Mouse (Mus musculus): ENCODE measurements around the gene AI481877. TPM values are rescaled to one million over a fixed set of nuclear protein-coding genes. Genes with fewer than 3 reads are reported as not detected.
A peak's percentile ranks its signal among the peaks of the same experiment; 100 is the strongest.

The AI481877 gene
- polyA plus RNA-seq, 1 experiment from 2014 or later: not detected

GRCm38 (mm10) chr4:59108721-59109120 lies 30.1 kb downstream of the AI481877 start:
- no peak overlapping the region for H3K4me2 ChIP-seq
- ATAC-seq (replicated peaks; ENCODE audit: low FRiP score): no peak
- H3K9ac ChIP-seq: no peak overlapping the region
- no peak overlapping the region for H3K27ac ChIP-seq
- no peaks in the 10 kb centered on the region for H3K9me3 ChIP-seq (replicated peaks)
- H3K27me3 ChIP-seq: no peaks in the 10 kb centered on the region
- no peak overlapping the region for H3K4me3 ChIP-seq (replicated peaks)
- no peaks in the 10 kb centered on the region for H3K36me3 ChIP-seq
- H3K4me1 ChIP-seq: no peaks in the 10 kb centered on the region
- WGBS: 86% methylated on average over 4 of the region's 4 CpGs

- H3K9me3 ChIP-seq (replicated peaks): no peaks in the 10 kb centered on the region
- WGBS: 72% methylated on average over 2 of the region's 2 CpGs
- no peaks in the 10 kb centered on the region for H3K27me3 ChIP-seq
- no peak overlapping the region for H3K4me3 ChIP-seq (replicated peaks)
- H3K27ac ChIP-seq: no peak overlapping the region
- ATAC-seq (replicated peaks; ENCODE audit: low FRiP score): no peak
- H3K36me3 ChIP-seq: no peaks in the 10 kb centered on the region
- no peaks in the 10 kb centered on the region for H3K4me1 ChIP-seq
- H3K4me2 ChIP-seq: no peak overlapping the region
- no peak overlapping the region for H3K9ac ChIP-seq
These were observed 30.9 kb downstream of the AI481877 start for GRCm38 (mm10) chr4:59107886-59108285.

- Histone ChIP-seq H3K36me3 (no peaks in the 10 kb centered on the region), H3K9me3 (replicated peaks) (no peaks in the 10 kb centered on the region), H3K4me2 (no peak overlapping the region), H3K4me1 (no peaks in the 10 kb centered on the region), H3K4me3 (replicated peaks) (no peak overlapping the region), H3K27me3 (no peaks in the 10 kb centered on the region), H3K27ac (no peak overlapping the region), H3K9ac (no peak overlapping the region)
- WGBS: 70% methylated on average over 5 of the region's 5 CpGs
- ATAC-seq (replicated peaks; ENCODE audit: low FRiP score): no peak
These were observed 32.1 kb downstream of the AI481877 start for GRCm38 (mm10) chr4:59106661-59107060.

- WGBS: 93% methylated on average over 2 of the region's 2 CpGs
- Histone ChIP-seq H3K9ac (no peak overlapping the region), H3K4me2 (no peak overlapping the region), H3K36me3 (no peaks in the 10 kb centered on the region), H3K27ac (no peak overlapping the region), H3K9me3 (replicated peaks) (no peaks in the 10 kb centered on the region), H3K27me3 (no peaks in the 10 kb centered on the region), H3K4me3 (replicated peaks) (no peak overlapping the region), H3K4me1 (no peaks in the 10 kb centered on the region)
- no peak for ATAC-seq (replicated peaks; ENCODE audit: low FRiP score)
These were observed 34.6 kb downstream of the AI481877 start for GRCm38 (mm10) chr4:59104166-59104565.

GRCm38 (mm10) chr4:59096393-59096792 lies 42.4 kb downstream of the AI481877 start:
- Histone ChIP-seq H3K9me3 (replicated peaks) (no peaks in the 10 kb centered on the region), H3K4me2 (no peak overlapping the region), H3K4me1 (no peaks in the 10 kb centered on the region), H3K27ac (no peak overlapping the region), H3K4me3 (replicated peaks) (no peak overlapping the region), H3K27me3 (peaks cover 4% of the 10 kb centered on the region), H3K9ac (no peak overlapping the region), H3K36me3 (no peaks in the 10 kb centered on the region)
- ATAC-seq (replicated peaks; ENCODE audit: low FRiP score): peak; percentile 70; the same call in 1 of the 2 replicates

- no peak overlapping the region for H3K4me2 ChIP-seq
- H3K9me3 ChIP-seq (replicated peaks): no peaks in the 10 kb centered on the region
- WGBS: 67% methylated on average over 1 of the region's 1 CpGs
- H3K36me3 ChIP-seq: no peaks in the 10 kb centered on the region
- H3K9ac ChIP-seq: no peak overlapping the region
- H3K27me3 ChIP-seq: no peaks in the 10 kb centered on the region
- no peak for ATAC-seq (replicated peaks; ENCODE audit: low FRiP score)
- no peaks in the 10 kb centered on the region for H3K4me1 ChIP-seq
- H3K27ac ChIP-seq: no peak overlapping the region
- H3K4me3 ChIP-seq (replicated peaks): no peak overlapping the region
These were observed 49.4 kb downstream of the AI481877 start for GRCm38 (mm10) chr4:59089391-59089790.

- Histone ChIP-seq H3K36me3 (no peaks in the 10 kb centered on the region), H3K4me1 (no peaks in the 10 kb centered on the region), H3K9ac (no peak overlapping the region), H3K27me3 (no peaks in the 10 kb centered on the region), H3K27ac (no peak overlapping the region), H3K4me2 (no peak overlapping the region), H3K9me3 (replicated peaks) (no peaks in the 10 kb centered on the region), H3K4me3 (replicated peaks) (no peak overlapping the region)
- 81% methylated on average over 2 of the region's 2 CpGs for WGBS
- no peak for ATAC-seq (replicated peaks; ENCODE audit: low FRiP score)
These were observed 55.4 kb downstream of the AI481877 start for GRCm38 (mm10) chr4:59083430-59083829.

- no peaks in the 10 kb centered on the region for H3K27me3 ChIP-seq
- H3K4me3 ChIP-seq (replicated peaks): no peak overlapping the region
- WGBS: 70% methylated on average over 3 of the region's 3 CpGs
- no peak overlapping the region for H3K9ac ChIP-seq
- ATAC-seq (replicated peaks; ENCODE audit: low FRiP score): no peak
- H3K27ac ChIP-seq: no peak overlapping the region
- no peak overlapping the region for H3K4me2 ChIP-seq
- no peaks in the 10 kb centered on the region for H3K9me3 ChIP-seq (replicated peaks)
- no peaks in the 10 kb centered on the region for H3K36me3 ChIP-seq
- H3K4me1 ChIP-seq: no peaks in the 10 kb centered on the region
These were observed 69.5 kb downstream of the AI481877 start for GRCm38 (mm10) chr4:59069276-59069675.

GRCm38 (mm10) chr4:59062526-59062925 lies 76.3 kb downstream of the AI481877 start:
- Histone ChIP-seq H3K4me1 (no peaks in the 10 kb centered on the region), H3K27ac (no peak overlapping the region), H3K4me3 (replicated peaks) (no peak overlapping the region), H3K27me3 (no peaks in the 10 kb centered on the region), H3K36me3 (no peaks in the 10 kb centered on the region), H3K4me2 (no peak overlapping the region), H3K9me3 (replicated peaks) (no peaks in the 10 kb centered on the region), H3K9ac (no peak overlapping the region)
- 71% methylated on average over 12 of the region's 12 CpGs for WGBS
- no peak for ATAC-seq (replicated peaks; ENCODE audit: low FRiP score)

GRCm38 (mm10) chr4:59057929-59058328 lies 80.9 kb downstream of the AI481877 start:
- Histone ChIP-seq H3K4me3 (replicated peaks) (no peak overlapping the region), H3K9ac (no peak overlapping the region), H3K27ac (no peak overlapping the region), H3K36me3 (no peaks in the 10 kb centered on the region), H3K4me2 (no peak overlapping the region), H3K27me3 (no peaks in the 10 kb centered on the region), H3K4me1 (no peaks in the 10 kb centered on the region), H3K9me3 (replicated peaks) (no peaks in the 10 kb centered on the region)
- no peak for ATAC-seq (replicated peaks; ENCODE audit: low FRiP score)
- WGBS: 81% methylated on average over 3 of the region's 3 CpGs

GRCm38 (mm10) chr4:59051081-59051480 lies 87.7 kb downstream of the AI481877 start:
- 93% methylated on average over 1 of the region's 1 CpGs for WGBS
- no peak for ATAC-seq (replicated peaks; ENCODE audit: low FRiP score)
- no peaks in the 10 kb centered on the region for H3K27me3 ChIP-seq

GRCm38 (mm10) chr4:59047222-59047621 lies 91.6 kb downstream of the AI481877 start:
- Histone ChIP-seq H3K27ac (no peak overlapping the region), H3K4me3 (replicated peaks) (no peak overlapping the region), H3K9ac (no peak overlapping the region), H3K9me3 (replicated peaks) (no peaks in the 10 kb centered on the region; the same call in 1 of the 2 replicates), H3K4me2 (no peak overlapping the region), H3K4me1 (no peaks in the 10 kb centered on the region), H3K27me3 (no peaks in the 10 kb centered on the region), H3K36me3 (0 out of 2 replicates have a peak, but pooled peaks cover 2% of the 10 kb centered on the region)
- 38% methylated on average over 3 of the region's 3 CpGs for WGBS
- no peak for ATAC-seq (replicated peaks; ENCODE audit: low FRiP score)

More at GRCm38 (mm10) chr4:59051081-59051480, 87.7 kb downstream of the AI481877 start:
- no peaks in the 10 kb centered on the region for H3K36me3 ChIP-seq
- no peak overlapping the region for H3K9ac ChIP-seq
- H3K9me3 ChIP-seq (replicated peaks): no peaks in the 10 kb centered on the region; the same call in 1 of the 2 replicates
- H3K4me3 ChIP-seq (replicated peaks): no peak overlapping the region
- H3K4me1 ChIP-seq: no peaks in the 10 kb centered on the region
- H3K27ac ChIP-seq: no peak overlapping the region
- H3K4me2 ChIP-seq: no peak overlapping the region

GRCm38 (mm10) chr4:59043891-59044290 lies 94.9 kb downstream of the AI481877 start:
- no peak for ATAC-seq (replicated peaks; ENCODE audit: low FRiP score)
- no peak overlapping the region for H3K9ac ChIP-seq
- H3K4me3 ChIP-seq (replicated peaks): no peak overlapping the region
- peaks cover 29% of the 10 kb centered on the region for H3K36me3 ChIP-seq
- WGBS: 92% methylated on average over 6 of the region's 6 CpGs
- no peaks in the 10 kb centered on the region for H3K27me3 ChIP-seq
- no peak overlapping the region for H3K4me2 ChIP-seq
- no peak overlapping the region for H3K27ac ChIP-seq
- no peaks in the 10 kb centered on the region; the same call in 1 of the 2 replicates for H3K9me3 ChIP-seq (replicated peaks)
- H3K4me1 ChIP-seq: no peaks in the 10 kb centered on the region
